Comparison of ENCODE assay signal across 7 mouse cellular contexts in the genomic region with DNA sequence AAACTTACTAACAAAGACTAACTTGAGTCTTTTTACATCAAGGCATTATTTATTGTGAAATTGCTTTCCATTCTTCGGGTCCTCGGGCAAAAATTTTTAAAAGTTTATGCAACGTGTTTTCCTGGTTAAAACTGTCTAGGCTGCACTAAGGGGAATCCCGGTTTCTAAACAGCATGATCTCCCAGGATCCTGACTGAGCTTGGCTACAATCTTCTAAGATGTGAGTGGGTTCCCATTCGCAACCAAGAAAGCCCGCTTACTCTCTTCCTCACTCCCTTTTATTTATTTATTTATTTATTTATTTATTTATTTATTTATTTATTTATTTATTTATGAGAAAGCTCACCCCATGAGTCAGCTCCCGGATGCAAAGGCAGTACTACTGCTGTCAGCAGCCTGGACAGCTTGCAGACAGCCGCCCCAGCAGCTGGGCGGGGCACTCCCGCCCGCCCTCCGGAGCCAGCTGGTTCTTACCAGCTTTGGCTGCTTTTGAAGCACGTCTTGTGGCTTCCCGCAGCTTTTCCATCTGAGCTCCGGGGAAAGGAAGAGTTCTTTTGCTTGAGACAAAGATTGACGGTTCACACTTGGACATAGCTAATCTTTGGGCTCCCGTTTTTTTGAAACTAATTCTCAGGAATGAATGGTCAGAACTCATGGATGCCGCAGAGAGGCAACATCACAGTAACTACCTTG.
DNase-seq lines count a peak whose midpoint lies in the region; ATAC-seq lines count a peak whose summit lies in the region.

No protein-coding gene starts in this region.

- peaks cover 79% of the 10 kb centered on the region for H3K36me3 ChIP-seq in erythroblast, embryonic 14.5 days (ENCODE audit: control insufficient read depth)
- no peaks in the 10 kb centered on the region for H3K36me3 ChIP-seq in limb, embryonic 13.5 days
- no peaks in the 10 kb centered on the region for H3K36me3 ChIP-seq in midbrain, embryonic 14.5 days (ENCODE audit: control insufficient read depth, insufficient read depth, low read length)
- no peaks in the 10 kb centered on the region for H3K36me3 ChIP-seq in stomach, embryonic 14.5 days (ENCODE audit: control insufficient read depth, insufficient read depth, low read length)

- DNase-seq in heart, adult 9 months (ENCODE audit: low spot score in 2 of 2): peak; percentile 69 to 70
- DNase-seq in kidney, adult 9 months: peak; percentile 81
- peak; percentile 86 for DNase-seq in midbrain, embryonic 14.5 days

- no peaks in the 10 kb centered on the region for H3K27me3 ChIP-seq in erythroblast, embryonic 14.5 days (ENCODE audit: control insufficient read depth)
- no peaks in the 10 kb centered on the region for H3K27me3 ChIP-seq in limb, embryonic 13.5 days
- H3K27me3 ChIP-seq in midbrain, embryonic 14.5 days (ENCODE audit: control insufficient read depth, insufficient read depth, low read length): no peaks in the 10 kb centered on the region
- no peaks in the 10 kb centered on the region for H3K27me3 ChIP-seq in stomach, embryonic 14.5 days (ENCODE audit: control insufficient read depth, insufficient read depth, low read length)

- peaks cover 73% of the 10 kb centered on the region for H3K4me1 ChIP-seq in erythroblast, embryonic 14.5 days (ENCODE audit: control insufficient read depth)
- H3K4me1 ChIP-seq in limb, embryonic 13.5 days: peaks cover 11% of the 10 kb centered on the region; the same call in 1 of the 2 replicates
- peaks cover 9% of the 10 kb centered on the region for H3K4me1 ChIP-seq in midbrain, embryonic 14.5 days (ENCODE audit: control insufficient read depth, insufficient read depth, low read length)
- H3K4me1 ChIP-seq in stomach, embryonic 14.5 days (ENCODE audit: control insufficient read depth, insufficient read depth, low read length): peaks cover 8% of the 10 kb centered on the region; the same call in 1 of the 2 replicates

- H3K9ac ChIP-seq in limb, embryonic 13.5 days: 0 out of 2 replicates have a peak overlapping the region, but pooled peaks have one; percentile 20
- no peak overlapping the region for H3K9ac ChIP-seq in midbrain, embryonic 14.5 days (replicated peaks; ENCODE audit: low read length)
- H3K9ac ChIP-seq in stomach, embryonic 14.5 days (replicated peaks; ENCODE audit: low read depth, low read length): no peak overlapping the region

- H3K27ac ChIP-seq in limb, embryonic 13.5 days: no peak overlapping the region
- H3K27ac ChIP-seq in midbrain, embryonic 14.5 days (replicated peaks; ENCODE audit: low read depth, low read length): peak overlapping the region; percentile 53
- no peak overlapping the region; the same call in 1 of the 2 replicates for H3K27ac ChIP-seq in stomach, embryonic 14.5 days (ENCODE audit: low read length)

- peak; percentile 58 for ATAC-seq in cerebellum, adult (ENCODE audit: insufficient number of reproducible peaks, low FRiP score, low TSS enrichment)
- ATAC-seq in limb, embryonic 13.5 days (ENCODE audit: low FRiP score, low read depth): peak; percentile 82
- peak; percentile 90 for ATAC-seq in midbrain, embryonic 14.5 days (ENCODE audit: low FRiP score, low TSS enrichment)
- ATAC-seq in stomach, embryonic 14.5 days (ENCODE audit: insufficient number of reproducible peaks, insufficient read depth, low FRiP score, low read depth): peak; percentile 84

- H3K4me2 ChIP-seq in limb, embryonic 13.5 days (replicated peaks): peak overlapping the region; percentile 52
- peak overlapping the region; percentile 38 for H3K4me2 ChIP-seq in midbrain, embryonic 14.5 days (ENCODE audit: low read length)
- H3K4me2 ChIP-seq in stomach, embryonic 14.5 days (replicated peaks; ENCODE audit: low read depth, low read length): peak overlapping the region; percentile 24; the same call in 1 of the 2 replicates

- H3K9me3 ChIP-seq in erythroblast, embryonic 14.5 days (ENCODE audit: control insufficient read depth, low read length): no peaks in the 10 kb centered on the region
- H3K9me3 ChIP-seq in limb, embryonic 13.5 days: no peaks in the 10 kb centered on the region
- no peaks in the 10 kb centered on the region for H3K9me3 ChIP-seq in midbrain, embryonic 14.5 days (ENCODE audit: control insufficient read depth, low read length)
- no peaks in the 10 kb centered on the region for H3K9me3 ChIP-seq in stomach, embryonic 14.5 days (ENCODE audit: control insufficient read depth, low read depth, low read length)

- 21% methylated on average over 18 of the region's 18 CpGs for WGBS in limb, embryonic 13.5 days
- 20% methylated on average over 18 of the region's 18 CpGs for WGBS in midbrain, embryonic 14.5 days
- 24% methylated on average over 18 of the region's 18 CpGs for WGBS in stomach, embryonic 14.5 days

- H3K4me3 ChIP-seq in erythroblast, embryonic 14.5 days (replicated peaks): peak overlapping the region; percentile 48
- H3K4me3 ChIP-seq in limb, embryonic 13.5 days: peak overlapping the region; percentile 13; the same call in 1 of the 2 replicates
- no peak overlapping the region for H3K4me3 ChIP-seq in midbrain, embryonic 14.5 days (replicated peaks; ENCODE audit: low read depth, low read length)
- peak overlapping the region; percentile 7; the same call in 1 of the 2 replicates for H3K4me3 ChIP-seq in stomach, embryonic 14.5 days (ENCODE audit: low read depth, low read length)
